Mouse (Mus musculus) stomach, embryonic 14.5 days (tissue): ENCODE measurements around the gene Rag1. TPM values are rescaled to one million over a fixed set of nuclear protein-coding genes. Genes with fewer than 3 reads are reported as not detected.
A peak's percentile ranks its signal among the peaks of the same experiment; 100 is the strongest.

Source experiments
- ATAC-seq: fragments of 200-750 bp; cut with Nextera tagmentation; 2 replicates; pipeline ENCODE4 v1.8.0; 2017; ENCODE audit warnings: low read depth, moderate TSS enrichment; ENCODE audit not compliant: insufficient number of reproducible peaks, insufficient read depth, low FRiP score
- H3K27ac ChIP-seq: fragments of 300-500 bp; sonication (generic); 2 replicates; pipeline ENCODE4 v1.5.1; 2014; ENCODE audit warnings: mild to moderate bottlenecking, low read length, moderate library complexity, mixed read lengths
- H3K27me3 ChIP-seq: fragments of 300-500 bp; sonication (generic); 2 replicates; pipeline ENCODE4 v1.6.1; 2014; ENCODE audit warnings: low read length, control low read depth, mixed read lengths; ENCODE audit not compliant: control insufficient read depth, insufficient read depth
- H3K36me3 ChIP-seq: fragments of 300-500 bp; sonication (generic); 2 replicates; pipeline ENCODE4 v1.6.1; 2014; ENCODE audit warnings: mild to moderate bottlenecking, control low read depth, low read length, moderate library complexity, mixed read lengths; ENCODE audit not compliant: control insufficient read depth, insufficient read depth
- H3K4me1 ChIP-seq: fragments of 300-500 bp; sonication (generic); 2 replicates; pipeline ENCODE4 v1.6.1; 2014; ENCODE audit warnings: low read length, control low read depth, mixed read lengths; ENCODE audit not compliant: control insufficient read depth, insufficient read depth
- H3K4me2 ChIP-seq: fragments of 300-500 bp; sonication (generic); replicated peaks from 2 replicates; pipeline ENCODE4 v1.6.1; 2014; ENCODE audit warnings: low read depth, low read length, control low read depth
- H3K4me3 ChIP-seq: fragments of 300-500 bp; sonication (generic); 2 replicates; pipeline ENCODE4 v1.5.1; 2014; ENCODE audit warnings: low read depth, low read length, control low read depth
- H3K9ac ChIP-seq: fragments of 300-500 bp; sonication (generic); replicated peaks from 2 replicates; pipeline ENCODE4 v1.6.1; 2014; ENCODE audit warnings: low read depth, mild to moderate bottlenecking, control low read depth, low read length, moderate library complexity, mixed read lengths
- H3K9me3 ChIP-seq: fragments of 300-500 bp; sonication (generic); 2 replicates; pipeline ENCODE4 v1.6.1; 2016; ENCODE audit warnings: low read depth, low read length, control low read depth; ENCODE audit not compliant: control insufficient read depth
- WGBS: fragments of 180-500 bp; shearing (Covaris S2); extraction: QIAGEN DNeasy Blood & Tissue Kit; methylation state at CpG from one replicate; pipeline ENCODE4 v1.1.7; 2014; 5-methylcytosine and 5-hydroxymethylcytosine counted together
- polyA plus RNA-seq: library from polyadenylated mRNA; unstranded; fragments of >200 nt; fragmentation: Nextera tagmentation; extraction: Ambion mirVana; gene quantifications from 2 replicates; pipeline ENCODE4 v1.2.1, GENCODE M21; 2014

Rag1 gene
- 0.06 TPM in 1 of 2 replicates, not detected in the other for polyA plus RNA-seq

DNA sequence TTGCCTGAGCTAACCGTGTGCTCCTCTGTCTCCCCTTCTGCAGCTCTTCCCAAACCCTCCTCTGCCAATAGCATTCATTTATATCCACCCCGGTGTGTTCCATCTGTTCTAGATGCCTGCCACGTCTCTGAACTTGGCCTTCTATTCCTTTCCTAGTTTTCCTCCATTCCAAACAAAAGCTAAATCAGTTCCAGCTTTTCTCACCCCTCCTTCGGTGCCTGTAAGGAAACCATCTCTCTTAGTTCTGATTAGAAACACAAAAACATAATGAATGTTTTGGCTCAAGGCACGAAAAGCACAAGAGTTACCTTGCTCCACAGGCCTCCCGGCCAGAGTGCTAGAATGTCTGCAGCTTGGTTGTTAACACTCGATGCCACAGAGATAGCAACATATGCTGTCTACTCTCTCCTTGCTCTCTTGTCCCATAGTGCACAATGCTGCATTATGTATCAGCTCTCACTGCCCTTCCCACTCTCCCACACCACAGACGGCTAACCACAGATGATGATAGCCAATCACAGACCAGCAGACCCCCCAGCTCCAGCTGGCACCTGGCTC lies at the start of gene Rag1, which contains the start of gene B230118H07Rik:
TSS of gene Rag1 (minus strand) at position 388 of the 558 bp plus-strand sequence.
TSS of gene B230118H07Rik (minus strand) at position 419 of the 558 bp plus-strand sequence.
- ATAC-seq: no peak
- Histone ChIP-seq H3K4me2 (no peak within 1 kb of the TSS), H3K9me3 (no peaks in the 10 kb centered on the region), H3K27me3 (no peaks in the 10 kb centered on the region), H3K27ac (no peak within 1 kb of the TSS), H3K4me1 (no peaks in the 10 kb centered on the region), H3K36me3 (no peaks in the 10 kb centered on the region), H3K9ac (no peak within 1 kb of the TSS), H3K4me3 (no peak within 1 kb of the TSS)
- 31% methylated on average over 8 of the region's 8 CpGs for WGBS

DNA sequence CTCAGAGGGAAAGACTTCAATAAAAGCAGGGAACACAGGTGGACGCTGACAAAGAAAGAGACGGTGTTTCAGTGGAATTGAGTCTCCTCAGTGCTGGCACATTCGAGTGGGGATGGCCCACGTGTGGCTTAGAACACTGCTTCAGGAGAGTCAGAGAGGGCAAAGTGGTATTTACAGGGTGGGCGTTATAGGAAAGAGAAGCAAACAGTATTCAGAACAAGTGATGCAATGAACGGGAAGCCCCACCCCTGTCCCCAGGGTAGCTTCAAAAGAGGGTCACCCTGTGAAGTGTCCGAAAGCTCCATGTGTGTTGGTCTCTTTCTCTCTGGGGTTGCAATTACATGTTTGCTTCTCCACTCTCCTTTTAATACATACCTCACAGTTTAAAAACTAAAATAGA lies 46.3 kb upstream of the Rag1 start:
- peaks cover 42% of the 10 kb centered on the region for H3K36me3 ChIP-seq
- no peak overlapping the region for H3K27ac ChIP-seq
- H3K4me1 ChIP-seq: no peaks in the 10 kb centered on the region
- ATAC-seq: no peak
- H3K9ac ChIP-seq: no peak overlapping the region
- H3K4me2 ChIP-seq: no peak overlapping the region
- no peaks in the 10 kb centered on the region for H3K27me3 ChIP-seq
- H3K4me3 ChIP-seq: no peak overlapping the region
- 92% methylated on average over 7 of the region's 7 CpGs for WGBS
- H3K9me3 ChIP-seq: no peaks in the 10 kb centered on the region

DNA sequence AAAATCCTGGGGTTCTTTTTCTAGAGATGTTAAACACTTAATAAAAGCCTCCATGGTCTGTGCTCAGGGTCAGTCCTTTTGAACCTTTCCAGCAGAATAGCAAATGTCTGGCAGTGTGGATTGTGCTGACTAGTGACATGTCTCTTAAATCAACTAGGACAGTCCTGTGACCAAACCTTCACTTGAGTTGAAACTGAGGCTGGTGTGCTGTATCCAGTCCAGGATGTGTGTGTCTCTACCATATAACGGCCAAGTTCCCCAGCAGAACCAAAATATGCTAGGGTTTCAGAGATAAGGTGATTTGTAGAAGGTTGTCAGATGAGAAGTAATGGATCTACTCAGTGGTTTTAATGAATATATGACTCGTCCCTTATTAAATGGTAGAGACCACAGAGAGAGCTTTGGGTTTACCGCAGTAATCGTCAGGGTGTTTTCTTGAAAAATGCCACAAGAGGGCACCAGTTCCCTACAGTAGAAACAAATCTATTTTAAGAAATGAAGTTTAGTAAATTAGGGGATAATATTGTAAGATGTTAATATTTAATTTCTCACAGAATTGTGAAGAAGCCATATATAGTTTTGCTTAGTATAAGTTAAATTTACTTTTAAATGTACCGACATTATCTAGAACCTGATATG lies 44.4 kb upstream of the Rag1 start:
- no peak overlapping the region for H3K27ac ChIP-seq
- WGBS: 56% methylated on average over 5 of the region's 5 CpGs
- peaks cover 47% of the 10 kb centered on the region for H3K36me3 ChIP-seq
- H3K4me2 ChIP-seq: no peak overlapping the region
- no peaks in the 10 kb centered on the region for H3K4me1 ChIP-seq
- no peak overlapping the region for H3K9ac ChIP-seq
- no peak for ATAC-seq
- no peaks in the 10 kb centered on the region for H3K9me3 ChIP-seq
- H3K27me3 ChIP-seq: no peaks in the 10 kb centered on the region
- no peak overlapping the region for H3K4me3 ChIP-seq

DNA sequence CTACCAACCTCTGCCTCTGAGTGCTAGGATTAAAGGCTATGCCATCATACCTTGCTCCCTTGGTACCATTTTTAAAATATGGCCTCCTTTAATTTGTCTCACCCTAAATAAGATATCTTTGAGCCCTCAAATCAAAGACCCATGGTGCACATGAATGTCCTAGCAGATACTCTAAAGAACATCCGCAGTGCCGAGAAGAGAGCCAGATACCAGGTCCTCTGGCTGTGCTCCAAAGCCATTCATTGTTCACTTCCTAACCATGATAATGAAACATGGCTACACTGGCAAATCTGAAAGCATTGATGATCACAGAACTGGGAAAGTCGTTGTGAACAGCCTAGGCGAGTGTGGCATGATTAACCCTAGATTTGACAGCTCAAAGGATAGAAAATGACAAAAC lies 43.7 kb upstream of the Rag1 start:
- Histone ChIP-seq H3K4me1 (no peaks in the 10 kb centered on the region), H3K36me3 (peaks cover 46% of the 10 kb centered on the region), H3K9ac (no peak overlapping the region), H3K4me3 (no peak overlapping the region), H3K4me2 (no peak overlapping the region), H3K27ac (no peak overlapping the region), H3K9me3 (no peaks in the 10 kb centered on the region), H3K27me3 (no peaks in the 10 kb centered on the region)
- ATAC-seq: no peak
- 74% methylated on average over 4 of the region's 4 CpGs for WGBS

DNA sequence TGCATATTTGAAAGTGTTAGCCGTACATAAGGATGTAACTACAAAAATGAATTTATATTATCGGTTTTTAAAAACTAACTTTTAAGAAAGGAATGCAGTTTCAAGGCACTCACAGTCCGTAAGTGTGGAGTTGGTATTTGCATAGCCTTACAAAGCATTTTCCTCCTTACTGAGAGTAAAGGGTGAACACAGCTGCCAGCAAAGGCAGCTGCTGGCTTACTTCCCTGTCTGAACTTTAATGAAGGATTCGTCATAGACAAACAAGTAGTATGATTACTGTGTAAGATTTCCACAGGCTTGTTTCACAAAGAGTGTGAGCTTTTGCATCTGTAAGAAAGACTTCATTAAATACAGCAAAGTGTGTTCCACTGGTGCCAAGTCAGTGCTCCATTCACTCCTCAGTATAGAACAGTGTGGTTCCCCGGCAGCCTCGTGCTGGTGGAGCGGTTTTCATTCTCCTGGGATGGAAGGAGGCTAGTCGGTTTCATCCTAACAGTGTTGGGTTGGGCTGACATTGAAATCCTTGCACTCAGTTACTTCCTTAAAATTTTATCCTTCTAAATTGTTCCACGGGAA lies 41.0 kb upstream of the Rag1 start:
- H3K27ac ChIP-seq: no peak overlapping the region
- peaks cover 37% of the 10 kb centered on the region for H3K36me3 ChIP-seq
- no peaks in the 10 kb centered on the region for H3K4me1 ChIP-seq
- H3K9ac ChIP-seq: no peak overlapping the region
- H3K4me3 ChIP-seq: no peak overlapping the region
- no peaks in the 10 kb centered on the region for H3K27me3 ChIP-seq
- no peak for ATAC-seq
- 94% methylated on average over 9 of the region's 9 CpGs for WGBS
- no peaks in the 10 kb centered on the region for H3K9me3 ChIP-seq
- H3K4me2 ChIP-seq: no peak overlapping the region

DNA sequence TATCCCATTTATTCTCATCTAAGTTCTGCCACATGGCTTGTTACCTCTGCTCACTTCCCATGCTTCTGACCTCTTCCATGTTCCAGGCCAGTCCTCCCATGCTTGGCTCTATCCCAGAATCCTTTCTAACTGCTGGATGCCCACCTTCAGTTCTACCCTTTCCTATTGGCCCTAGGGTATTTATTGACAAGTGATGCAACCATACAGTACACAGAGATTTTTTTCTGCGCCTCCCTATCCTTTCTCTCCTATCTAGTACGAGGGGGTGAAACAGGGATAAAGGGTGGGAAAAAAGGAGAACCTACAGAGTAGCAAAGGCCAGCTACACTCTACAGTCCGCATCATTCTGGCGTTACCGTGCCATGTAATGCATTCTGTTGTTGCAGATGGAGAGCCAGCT lies 38.7 kb upstream of the Rag1 start:
- Histone ChIP-seq H3K27ac (no peak overlapping the region), H3K9ac (no peak overlapping the region), H3K4me1 (no peaks in the 10 kb centered on the region), H3K4me3 (no peak overlapping the region), H3K27me3 (no peaks in the 10 kb centered on the region), H3K4me2 (no peak overlapping the region), H3K9me3 (no peaks in the 10 kb centered on the region), H3K36me3 (peaks cover 44% of the 10 kb centered on the region)
- 89% methylated on average over 5 of the region's 5 CpGs for WGBS
- no peak for ATAC-seq

DNA sequence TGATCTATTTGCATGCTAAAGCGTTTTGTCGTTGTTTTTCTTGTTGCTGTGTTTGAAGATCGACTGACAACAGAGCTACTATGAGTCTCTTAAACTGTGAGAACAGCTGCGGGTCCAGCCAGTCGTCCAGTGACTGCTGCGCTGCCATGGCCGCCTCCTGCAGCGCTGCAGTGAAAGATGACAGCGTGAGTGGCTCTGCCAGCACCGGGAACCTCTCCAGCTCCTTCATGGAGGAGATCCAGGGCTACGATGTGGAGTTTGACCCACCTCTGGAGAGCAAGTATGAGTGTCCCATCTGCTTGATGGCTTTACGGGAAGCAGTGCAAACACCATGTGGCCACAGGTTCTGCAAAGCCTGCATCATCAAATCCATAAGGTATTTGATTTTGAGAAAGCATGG lies 35.1 kb upstream of the Rag1 start:
- no peak for ATAC-seq
- H3K27me3 ChIP-seq: no peaks in the 10 kb centered on the region

DNA sequence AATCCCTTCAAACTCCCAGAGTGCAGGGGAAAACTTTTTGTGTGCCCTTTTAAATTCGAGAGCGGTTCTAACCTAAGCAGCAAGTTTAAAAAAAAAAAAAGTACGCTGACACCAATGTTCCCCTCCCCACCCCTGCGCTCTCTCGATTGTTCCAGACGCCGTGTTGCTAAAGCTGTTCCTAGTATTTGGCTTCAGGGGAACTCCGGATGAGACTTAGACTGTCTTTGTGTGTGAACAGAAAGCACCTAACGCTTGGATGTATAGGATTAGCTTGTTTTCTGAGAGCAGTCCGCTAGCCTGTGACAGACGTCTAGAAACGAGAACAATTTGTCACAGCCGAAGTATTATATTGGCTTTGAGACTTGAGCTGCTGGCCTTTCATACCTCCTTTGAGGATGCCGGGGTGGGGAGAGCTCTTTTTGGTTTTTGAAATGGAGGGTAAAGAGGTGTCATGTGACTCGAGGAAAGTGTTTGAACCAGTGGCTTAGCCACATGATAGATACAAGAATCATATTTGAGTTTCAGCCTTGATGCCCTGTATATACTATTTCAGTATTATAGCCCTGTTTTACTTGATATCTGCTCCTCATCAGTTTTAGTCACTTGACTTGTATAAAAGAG lies 30.0 kb upstream of the Rag1 start:
- Histone ChIP-seq H3K4me3 (peak overlapping the region; percentile 73), H3K4me2 (peak overlapping the region; percentile 50), H3K27me3 (no peaks in the 10 kb centered on the region), H3K9me3 (no peaks in the 10 kb centered on the region), H3K27ac (no peak overlapping the region), H3K4me1 (peaks cover 5% of the 10 kb centered on the region; the same call in 1 of the 2 replicates), H3K36me3 (peaks cover under 1% of the 10 kb centered on the region; the same call in 1 of the 2 replicates), H3K9ac (peak overlapping the region; percentile 76)
- WGBS: 6% methylated on average over 15 of the region's 15 CpGs
- ATAC-seq: no peak

More for the DNA sequence above, 35.1 kb upstream of the Rag1 start:
- 93% methylated on average over 12 of the region's 12 CpGs for WGBS
- Histone ChIP-seq H3K9me3 (no peaks in the 10 kb centered on the region), H3K36me3 (peaks cover 26% of the 10 kb centered on the region), H3K4me2 (no peak overlapping the region), H3K9ac (no peak overlapping the region), H3K27ac (no peak overlapping the region), H3K4me3 (no peak overlapping the region), H3K4me1 (peaks cover 2% of the 10 kb centered on the region; the same call in 1 of the 2 replicates)
